Mouse (Mus musculus) adrenal gland, postnatal 10 days (tissue): ENCODE measurements around the gene Insig2. TPM values are rescaled to one million over a fixed set of nuclear protein-coding genes. Genes with fewer than 3 reads are reported as not detected.

Experiments
- DNase-seq: peaks from one replicate; pipeline ENCODE4 v3.0.0; 2021; ENCODE audit warnings: mixed read lengths
- total RNA-seq, 2 experiments: library from RNA; stranded (reverse); gene quantifications; 2 replicates each; pipeline ENCODE4 v1.2.3; 2021

The Insig2 gene
- total RNA-seq, 2 experiments from 2014 or later, result 47.9 to 89.9 TPM

DNA sequence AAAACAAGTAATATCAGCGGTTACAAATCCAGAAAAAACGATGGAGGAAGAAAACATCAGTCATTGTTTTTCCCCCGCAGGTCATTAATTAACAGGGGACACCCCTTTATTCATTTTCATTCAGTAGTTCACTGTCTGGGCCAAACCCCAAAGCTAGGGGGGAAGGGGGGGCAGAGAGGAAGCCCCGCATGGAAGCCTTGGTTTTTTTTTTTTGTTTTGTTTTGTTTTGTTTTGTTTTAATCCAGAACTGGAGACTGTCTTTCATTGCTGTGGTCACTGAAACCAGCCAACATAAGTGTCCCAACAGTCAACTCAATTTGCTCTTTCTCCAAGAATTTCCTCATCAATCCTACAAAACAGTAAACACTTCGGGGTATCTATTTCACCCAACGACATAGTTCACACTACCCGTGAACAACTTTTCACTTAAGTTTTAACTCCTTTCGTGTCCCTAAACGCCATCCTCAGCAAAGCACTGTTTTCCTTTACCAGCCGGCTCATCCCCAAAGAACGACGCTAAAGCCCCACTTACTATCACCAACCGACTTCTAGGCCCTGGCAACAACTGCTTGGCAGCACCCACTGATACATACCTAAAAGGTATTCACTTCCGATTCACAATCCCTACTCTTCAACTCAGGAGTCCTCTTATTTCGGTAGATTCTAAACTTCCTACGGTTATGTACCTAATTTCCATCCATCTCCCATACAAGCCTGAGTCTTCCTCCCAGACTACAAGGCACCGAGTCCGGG is 5.6 kb downstream of the Insig2 start:
- no peak for DNase-seq

DNA sequence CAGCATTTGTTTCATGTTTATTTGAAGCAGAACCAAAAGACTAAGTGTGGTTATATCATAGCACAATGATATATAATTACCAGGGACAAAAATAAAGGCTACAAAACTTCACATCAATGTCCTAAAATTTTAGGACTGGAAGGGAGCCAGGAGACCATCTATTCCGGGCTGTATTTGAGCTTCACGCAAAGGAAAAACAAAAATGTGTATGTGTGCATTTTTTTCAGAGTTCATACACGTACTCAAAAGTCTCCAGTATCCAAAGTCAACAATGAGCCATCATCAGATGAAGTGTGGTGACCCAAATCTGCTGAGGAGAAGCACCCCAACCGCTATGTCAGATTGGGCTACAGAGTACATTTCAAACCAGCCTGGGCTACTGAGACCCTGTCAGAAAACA is 8.9 kb downstream of the Insig2 start:
- DNase-seq, result no peak

DNA sequence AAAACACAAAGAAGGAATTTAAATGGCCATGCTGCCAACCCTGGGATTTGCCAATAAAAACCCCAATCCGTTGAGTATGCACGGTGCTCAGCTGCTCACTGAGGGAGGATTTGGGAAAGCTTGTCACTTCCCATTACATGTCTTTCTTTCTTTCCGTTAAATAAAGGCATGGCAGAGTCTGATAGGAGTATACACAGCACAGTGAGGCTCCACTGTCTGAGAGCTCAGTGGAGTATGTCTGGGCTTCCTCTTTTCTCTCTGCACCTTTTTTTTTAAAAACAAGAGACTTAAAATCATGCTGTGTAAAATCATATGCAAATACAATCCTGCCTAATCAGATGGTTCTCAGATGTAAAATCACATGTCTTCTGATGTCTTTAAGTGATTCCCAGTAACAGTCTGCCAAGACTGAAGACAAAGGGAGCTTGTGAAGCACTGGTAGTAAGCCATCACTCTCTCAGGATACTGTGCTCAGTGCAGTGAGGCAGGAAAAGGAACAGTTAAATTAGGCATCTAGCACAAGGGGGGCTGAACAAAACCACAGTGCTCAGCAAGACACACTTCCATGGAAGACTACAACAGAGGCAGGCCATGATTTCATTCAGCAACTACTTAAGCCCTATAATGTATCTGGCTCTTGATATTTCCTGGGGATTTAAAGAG is 17.5 kb downstream of the Insig2 start:
- no peak for DNase-seq

DNA sequence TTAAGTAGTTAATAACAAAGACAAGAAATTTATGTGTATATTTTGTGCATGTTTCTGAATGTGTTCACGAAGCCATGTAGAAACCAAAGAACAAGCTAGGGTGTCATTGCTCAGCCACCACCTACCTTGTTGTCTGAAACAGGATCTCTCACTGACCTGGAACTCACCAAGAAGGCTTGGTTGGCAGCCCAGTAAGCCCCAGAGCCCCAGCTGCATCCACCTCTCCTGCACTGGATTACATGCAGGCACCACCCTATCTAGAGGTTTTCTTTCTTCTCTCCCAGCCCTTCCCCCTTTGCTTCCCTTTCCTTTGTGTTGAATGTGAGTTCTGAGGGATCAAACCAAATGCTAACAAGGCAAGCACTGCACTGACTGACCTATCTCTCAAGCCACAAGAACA is 19.2 kb downstream of the Insig2 start:
- no peak for DNase-seq

DNA sequence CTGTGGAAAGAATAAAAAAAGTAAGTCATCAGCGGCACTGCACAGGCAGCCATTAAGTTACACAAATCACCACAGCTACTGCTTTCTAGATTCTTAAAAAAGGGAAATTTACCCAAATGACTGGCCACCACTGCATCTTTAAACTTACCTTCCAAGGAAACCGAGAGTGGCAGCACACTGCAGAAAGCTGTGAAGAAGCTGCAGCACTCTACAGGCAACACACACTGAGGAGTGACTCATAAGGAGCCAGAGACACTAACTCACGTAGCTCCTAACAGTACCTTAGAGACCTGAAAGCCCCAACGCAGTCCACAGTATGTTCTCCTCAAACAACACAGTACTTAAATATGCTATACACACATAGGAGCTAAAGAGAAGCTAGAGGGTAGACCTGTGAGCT is 20.1 kb downstream of the Insig2 start:
- DNase-seq, result no peak

DNA sequence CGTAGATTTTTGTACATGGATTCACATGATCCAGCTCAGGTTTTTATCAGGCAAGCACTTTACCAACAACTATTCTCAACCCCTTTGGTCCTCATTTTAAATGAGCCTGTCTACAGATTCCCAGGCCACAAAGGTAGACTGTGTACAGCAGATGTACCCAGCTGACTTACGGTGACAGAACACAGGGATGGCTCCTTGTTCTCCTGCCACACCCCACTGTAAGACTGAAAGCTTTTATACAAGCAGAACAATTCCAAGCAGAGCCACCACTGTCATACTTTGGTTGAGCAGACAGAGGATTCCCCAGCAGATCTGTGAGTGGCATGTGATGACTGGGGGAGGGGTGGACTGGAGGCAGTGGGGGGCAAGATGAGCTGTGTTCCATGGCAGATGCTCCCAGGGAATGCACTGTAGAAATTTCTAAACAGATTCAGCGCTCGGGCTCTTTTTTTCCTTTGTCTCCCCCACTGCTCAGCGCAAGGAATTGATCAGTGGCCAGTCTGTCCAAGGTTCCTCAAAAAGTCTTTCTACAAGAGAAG is 35.6 kb downstream of the Insig2 start:
- no peak for DNase-seq

DNA sequence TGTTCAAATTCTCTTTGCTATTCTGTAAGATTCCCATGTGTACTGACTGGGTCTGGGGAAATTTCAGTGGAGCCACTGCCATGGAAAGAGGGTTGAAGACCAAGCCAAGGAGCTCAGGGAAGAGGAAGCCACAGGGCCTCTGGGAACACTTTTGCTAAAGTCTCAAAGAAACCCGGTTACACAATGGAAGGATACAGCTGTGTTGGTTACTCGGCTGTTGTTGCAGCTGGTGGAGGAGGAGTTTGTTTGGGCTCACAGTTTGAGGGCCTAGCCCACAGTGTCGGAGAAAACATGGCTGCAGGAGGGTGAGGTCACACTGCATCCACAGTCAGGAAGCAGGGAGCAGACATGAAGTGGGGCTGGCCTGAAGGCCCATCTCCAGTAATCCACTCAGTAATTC is 38.8 kb downstream of the Insig2 start:
- peak; percentile 9 for DNase-seq

DNA sequence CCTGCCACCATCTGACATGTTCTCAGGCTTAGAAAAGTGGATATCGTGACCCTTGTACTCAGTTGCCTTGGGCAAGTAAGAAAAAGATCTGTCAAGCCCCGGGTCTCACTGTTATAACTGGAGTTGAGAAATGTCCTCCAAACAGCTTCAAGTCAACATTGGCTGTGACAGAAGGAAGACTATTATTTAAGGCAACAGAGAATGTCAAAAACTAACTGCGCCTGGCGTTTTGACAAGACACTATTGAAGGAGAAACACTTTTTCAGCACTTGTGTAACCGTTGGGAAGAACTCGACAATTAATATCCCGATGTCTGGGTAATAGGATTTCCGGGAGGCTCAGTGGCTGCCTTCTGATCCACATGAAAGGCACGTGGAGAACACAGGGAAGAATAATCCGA is 41.5 kb downstream of the Insig2 start:
- no peak for DNase-seq

DNA sequence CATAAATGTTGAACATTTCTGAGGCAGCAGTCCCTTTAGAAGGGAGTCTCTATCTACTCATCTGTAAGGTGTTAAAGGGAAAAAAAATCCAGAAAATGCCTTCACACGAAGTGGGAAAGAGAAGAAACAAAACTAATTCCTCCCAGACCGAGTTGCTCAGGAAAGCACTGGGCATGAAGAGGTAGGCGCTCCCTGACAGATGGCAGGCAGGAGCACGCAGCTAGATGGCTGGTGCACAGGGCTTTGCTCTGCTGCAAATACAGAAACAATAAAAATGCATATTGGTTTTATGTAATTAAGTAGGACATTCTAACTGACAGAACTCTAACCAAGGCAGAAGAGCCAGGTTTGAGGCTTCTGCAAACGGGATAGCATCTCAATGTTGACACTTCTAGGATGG is 42.0 kb downstream of the Insig2 start:
- DNase-seq, result no peak

DNA sequence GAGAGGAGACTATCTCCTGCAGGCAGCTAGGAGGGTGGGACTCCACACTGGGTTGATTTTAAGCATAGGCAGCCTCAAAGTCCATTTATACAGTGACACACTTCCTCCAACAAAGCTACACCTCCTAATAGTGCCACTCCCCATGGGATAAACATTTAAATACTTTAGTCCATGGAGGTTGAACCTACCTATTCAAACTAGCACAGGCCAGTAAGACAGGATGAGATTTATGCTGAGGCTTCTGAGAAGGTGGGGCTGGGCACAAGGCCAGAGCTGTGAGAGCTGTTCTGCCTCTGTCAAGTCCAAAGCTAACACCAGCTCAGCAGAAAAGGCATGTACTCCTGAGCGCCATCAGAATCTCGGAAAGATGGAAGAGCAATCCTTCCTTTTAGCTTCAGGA is 48.2 kb downstream of the Insig2 start:
- DNase-seq, result no peak

DNA sequence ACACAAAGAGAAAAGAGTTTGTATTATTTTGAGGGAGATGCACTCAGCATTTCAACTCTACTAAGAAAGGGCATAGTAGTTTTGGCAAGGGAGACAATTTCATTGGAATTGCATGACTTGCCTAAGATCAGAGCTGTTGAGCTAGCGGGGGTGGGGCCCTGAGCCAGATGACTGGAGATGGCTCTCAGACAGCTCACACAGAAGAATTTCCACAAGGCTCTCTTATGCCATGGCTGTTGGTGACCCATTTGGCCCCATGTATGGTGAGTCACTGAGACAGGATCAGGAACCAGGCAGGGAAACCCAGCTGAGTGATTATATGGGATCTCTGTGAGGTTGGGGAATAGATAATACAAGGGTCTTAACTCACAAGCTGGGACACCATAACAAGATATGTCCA is 51.9 kb downstream of the Insig2 start:
- peak; percentile 56 for DNase-seq

DNA sequence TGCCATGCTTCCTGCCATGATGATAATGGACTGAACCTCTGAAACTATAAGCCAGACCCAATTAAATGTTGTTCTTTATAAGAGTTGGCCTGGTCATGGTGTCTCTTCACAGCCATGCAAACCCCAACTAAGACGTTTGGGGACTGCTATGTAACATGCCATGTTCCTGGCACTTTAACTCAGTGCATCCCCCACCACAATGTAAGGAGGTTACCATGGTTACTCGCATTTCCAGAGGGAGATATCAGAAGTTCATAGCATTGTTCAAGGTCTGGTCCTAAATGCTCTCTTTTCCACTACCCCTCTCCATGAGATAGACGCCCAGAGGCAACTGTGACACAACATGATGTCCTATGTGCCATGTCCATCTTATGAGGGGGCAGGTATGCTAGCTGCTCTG is 54.0 kb downstream of the Insig2 start:
- no peak for DNase-seq

DNA sequence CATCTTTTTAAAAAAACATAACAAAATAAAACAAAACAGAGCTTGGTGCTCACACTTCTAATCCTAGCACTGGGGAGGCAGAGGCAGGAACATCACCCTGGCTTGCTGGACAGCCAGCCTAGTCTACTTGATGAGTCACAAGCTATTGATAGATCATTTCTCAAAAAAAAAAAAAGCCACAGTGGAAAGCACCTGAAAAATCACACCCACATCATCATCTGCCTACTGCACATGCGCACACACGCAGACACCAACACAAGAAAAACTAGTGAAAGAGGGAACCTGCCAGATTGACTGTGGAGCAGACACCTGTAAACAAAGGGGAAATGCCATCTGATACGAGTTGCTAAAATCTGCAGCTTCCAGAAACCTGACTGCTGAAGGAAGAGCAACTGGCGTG is 54.9 kb downstream of the Insig2 start:
- no peak for DNase-seq

DNA sequence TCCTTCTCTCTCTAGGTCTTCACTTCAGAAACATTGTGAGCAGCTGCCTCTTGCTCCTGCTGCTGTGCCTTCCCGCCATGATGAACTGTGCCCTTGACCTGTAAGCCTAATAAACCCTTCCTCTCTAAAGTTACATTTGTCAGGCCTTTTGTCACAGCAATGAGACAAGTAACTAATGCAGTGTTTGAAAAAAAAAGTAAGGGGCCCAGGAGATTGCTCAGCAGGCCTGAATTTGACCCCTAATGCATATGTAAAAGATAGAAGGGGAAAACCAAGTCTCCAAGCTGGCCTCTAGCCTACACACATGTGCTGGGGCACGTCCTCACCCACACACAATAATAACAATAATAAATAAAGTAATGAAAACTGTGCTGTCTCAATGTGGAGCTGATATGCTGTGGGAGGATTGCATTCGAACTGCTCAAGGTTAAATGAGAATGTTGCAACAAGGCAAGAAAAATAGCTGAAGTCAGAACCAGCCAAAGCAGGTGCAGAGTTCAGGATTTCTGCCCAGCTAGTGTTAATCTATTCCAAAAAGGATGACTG is 56.4 kb downstream of the Insig2 start:
- DNase-seq, result no peak

DNA sequence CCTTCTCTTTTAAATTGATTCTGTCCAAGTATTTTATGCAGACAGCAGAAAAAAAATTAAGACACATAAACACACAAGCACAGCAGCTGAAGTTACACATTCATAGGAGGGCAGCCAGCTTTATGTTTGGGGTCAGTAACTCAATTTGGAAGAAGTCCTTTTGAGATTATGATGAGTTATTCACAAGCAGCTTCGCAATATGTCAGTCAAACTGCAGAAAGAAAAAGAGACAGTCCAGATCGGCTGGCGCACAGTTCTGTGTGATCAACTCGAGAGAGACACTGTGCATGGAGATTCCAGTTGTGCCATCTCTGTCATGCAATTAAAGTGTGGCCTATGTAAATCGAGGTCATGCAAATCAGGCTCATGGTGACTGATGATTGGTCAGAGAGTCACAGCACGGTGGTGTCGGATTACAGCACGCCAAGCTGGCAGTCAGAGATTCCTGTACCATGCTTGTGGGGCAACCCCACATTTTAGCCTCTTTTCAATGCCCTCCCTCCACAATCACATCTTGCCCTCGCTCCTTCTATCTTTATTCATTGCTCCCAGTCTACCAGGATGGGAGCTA is 72.1 kb downstream of the Insig2 start:
- no peak for DNase-seq

Other genes starting within 250 kb of the Insig2 start
- gene Ccdc93, start 98.5 kb upstream of the Insig2 start, total RNA-seq, result 10 to 100 TPM; 16.5 to 19.4 TPM
- gene Htr5b, start 195.9 kb upstream of the Insig2 start, total RNA-seq, result not detected
- gene Ddx18, start 235.4 kb upstream of the Insig2 start, total RNA-seq, result 10 to 100 TPM; 36.6 to 37.7 TPM